9 mouse cellular contexts compared by ENCODE assay signal in genomic region chr6:99275381-99276296, GRCm38 (mm10).
DNase-seq lines count a peak whose midpoint lies in the region; ATAC-seq lines count a peak whose summit lies in the region.
"Had no signal": no experiment of that assay in that cellular context is flagged by ENCODE, and none has a peak within 500 bp of the region (broad histone marks: within the 10 kb centered on the region; RNA-seq: fewer than 3 reads in every experiment).

No protein-coding gene starts in this region.

- H3K36me3 ChIP-seq in limb, embryonic 13.5 days, result no peaks in the 10 kb centered on the region
- no peaks in the 10 kb centered on the region for H3K36me3 ChIP-seq in forebrain, embryonic 10.5 days (replicated peaks)
- H3K36me3 ChIP-seq: hindbrain, embryonic 12.5 days; neural tube, embryonic 12.5 days had no signal

- no peaks in the 10 kb centered on the region for H3K27me3 ChIP-seq in limb, embryonic 13.5 days
- H3K27me3 ChIP-seq in forebrain, embryonic 10.5 days (ENCODE audit: poor library complexity, severe bottlenecking), result no peaks in the 10 kb centered on the region
- H3K27me3 ChIP-seq: hindbrain, embryonic 12.5 days; neural tube, embryonic 12.5 days had no signal

- peak overlapping the region; percentile 42 for H3K4me2 ChIP-seq in limb, embryonic 13.5 days (replicated peaks)
- H3K4me2 ChIP-seq: hindbrain, embryonic 12.5 days; neural tube, embryonic 12.5 days had no signal

- H3K4me3 ChIP-seq in limb, embryonic 13.5 days, result no peak overlapping the region
- no peak overlapping the region for H3K4me3 ChIP-seq in forebrain, embryonic 10.5 days
- H3K4me3 ChIP-seq: hindbrain, embryonic 12.5 days; neural tube, embryonic 12.5 days had no signal

- 25% methylated on average over 21 of the region's 21 CpGs for WGBS in limb, embryonic 13.5 days
- WGBS in forebrain, embryonic 10.5 days, result 79% methylated on average over 21 of the region's 21 CpGs

- H3K9ac ChIP-seq in limb, embryonic 13.5 days, result peak overlapping the region; percentile 35; the same call in 1 of the 2 replicates
- H3K9ac ChIP-seq: hindbrain, embryonic 12.5 days; neural tube, embryonic 12.5 days had no signal

- peak; percentile 29 to 53 for DNase-seq in lung, postnatal 4 days
- DNase-seq in forebrain, embryonic 10.5 days (ENCODE audit: extremely low spot score, low spot score), result no peak
- no peak for DNase-seq in adrenal gland, adult 18-20 months (ENCODE audit: low spot score in 2 of 2)
- DNase-seq in spleen, adult 18-20 months, result no peak

- peak; percentile 51 for ATAC-seq in CD4-positive, CD25-positive, alpha-beta regulatory T cell, adult 4 months
- peak; percentile 47 for ATAC-seq in activated CD4-positive, CD25-positive, alpha-beta regulatory T cell, adult 4 months
- ATAC-seq in limb, embryonic 13.5 days (ENCODE audit: low FRiP score, low read depth), result no peak

- H3K27ac ChIP-seq in limb, embryonic 13.5 days, result peak overlapping the region; percentile 69
- H3K27ac ChIP-seq in forebrain, embryonic 10.5 days, result no peak overlapping the region; the same call in 1 of the 2 replicates
- H3K27ac ChIP-seq: hindbrain, embryonic 12.5 days; neural tube, embryonic 12.5 days had no signal

- no peaks in the 10 kb centered on the region for H3K9me3 ChIP-seq in limb, embryonic 13.5 days
- H3K9me3 ChIP-seq in forebrain, embryonic 10.5 days, result no peaks in the 10 kb centered on the region
- H3K9me3 ChIP-seq: hindbrain, embryonic 12.5 days; neural tube, embryonic 12.5 days had no signal

- peaks cover 62% of the 10 kb centered on the region for H3K4me1 ChIP-seq in limb, embryonic 13.5 days
- H3K4me1 ChIP-seq in forebrain, embryonic 10.5 days, result peaks cover 43% of the 10 kb centered on the region

Comparison
In these comparisons a context has a peak if more than half of its experiments do, and no peak if none do; other contexts are left out.
1. DNase-seq: peak in lung, postnatal 4 days (2 of 2); none in forebrain, embryonic 10.5 days (single experiment), adrenal gland, adult 18-20 months (0 of 2) and spleen, adult 18-20 months (0 of 2).